ENCODE assay signal across 8 mouse cellular contexts in genomic region chr15:79933052-79933669, GRCm38 (mm10). TPM values are rescaled to one million over a fixed set of nuclear protein-coding genes. Genes with fewer than 3 reads are reported as not detected.
DNase-seq lines count a peak whose midpoint lies in the region; ATAC-seq lines count a peak whose summit lies in the region.

No protein-coding gene starts in this region.

- H3K27ac ChIP-seq in limb, embryonic 15.5 days: no peak overlapping the region

- peak overlapping the region; percentile 93 for H3K4me2 ChIP-seq in limb, embryonic 15.5 days

- H3K9me3 ChIP-seq in erythroblast, embryonic 14.5 days (ENCODE audit: control insufficient read depth, low read length): no peaks in the 10 kb centered on the region; the same call in 1 of the 2 replicates
- no peaks in the 10 kb centered on the region for H3K9me3 ChIP-seq in limb, embryonic 15.5 days

- H3K9ac ChIP-seq in limb, embryonic 15.5 days: no peak overlapping the region

- H3K27me3 ChIP-seq in erythroblast, embryonic 14.5 days (ENCODE audit: control insufficient read depth): peaks cover 79% of the 10 kb centered on the region
- H3K27me3 ChIP-seq in limb, embryonic 15.5 days: peaks cover 33% of the 10 kb centered on the region

- peak; percentile 49 for DNase-seq in thymus, postnatal 4 days
- DNase-seq in thymus, postnatal 25 days: no peak
- DNase-seq in urinary bladder, adult 2 months (ENCODE audit: low spot score): no peak
- DNase-seq in ovary, postnatal 36 days (ENCODE audit: low spot score): no peak
- DNase-seq in cerebellum, postnatal 36 days: no peak

- no peaks in the 10 kb centered on the region for H3K36me3 ChIP-seq in erythroblast, embryonic 14.5 days (ENCODE audit: control insufficient read depth)
- H3K36me3 ChIP-seq in limb, embryonic 15.5 days: no peaks in the 10 kb centered on the region

- H3K4me3 ChIP-seq in erythroblast, embryonic 14.5 days (replicated peaks): peak overlapping the region; percentile 80
- H3K4me3 ChIP-seq in limb, embryonic 15.5 days: peak overlapping the region; percentile 67

- no peak for ATAC-seq in erythroblast, adult 5-6 weeks (replicated peaks; ENCODE audit: low FRiP score, poor library complexity, severe bottlenecking)
- ATAC-seq in limb, embryonic 15.5 days (ENCODE audit: insufficient number of reproducible peaks, low FRiP score, low TSS enrichment, low read depth): no peak

- H3K4me1 ChIP-seq in erythroblast, embryonic 14.5 days (ENCODE audit: control insufficient read depth): peaks cover 38% of the 10 kb centered on the region
- peaks cover 24% of the 10 kb centered on the region for H3K4me1 ChIP-seq in limb, embryonic 15.5 days

- WGBS in limb, embryonic 15.5 days: 4% methylated on average over 22 of the region's 22 CpGs

RNA-seq across cellular contexts. Expression of gene Cbx7, which starts 37.8 kb away (rescaled TPM):
- 0.28 and 0.50 TPM in 2 replicates for polyA plus RNA-seq in erythroblast, embryonic 14.5 days (2012)
- 2.1 and 6.9 TPM in 2 replicates for total RNA-seq in erythroblast, adult 5-6 weeks (2015; ENCODE audit: low replicate concordance)
- 4.5 and 6.4 TPM in 2 replicates for total RNA-seq in erythroblast, adult 5-6 weeks (2017; ENCODE audit: low replicate concordance)
- 2.4 and 2.8 TPM in 2 replicates for polyA plus RNA-seq in limb, embryonic 15.5 days (2015; fragmentation: Nextera tagmentation; extraction: Ambion mirVana)
- polyA plus RNA-seq in urinary bladder, adult 2 months (2012; rRNA removed): 57.3 and 57.6 TPM in 2 replicates

RNA-seq across cellular contexts. Expression of gene Apobec3, which starts 41.7 kb away (rescaled TPM):
- 0.03 and 0.07 TPM in 2 replicates for polyA plus RNA-seq in erythroblast, embryonic 14.5 days (2012)
- total RNA-seq in erythroblast, adult 5-6 weeks (2015; ENCODE audit: low replicate concordance): 79.8 and 80.1 TPM in 2 replicates
- 73.5 and 75.2 TPM in 2 replicates for total RNA-seq in erythroblast, adult 5-6 weeks (2017; ENCODE audit: low replicate concordance)
- 14.7 and 15.3 TPM in 2 replicates for polyA plus RNA-seq in limb, embryonic 15.5 days (2015; fragmentation: Nextera tagmentation; extraction: Ambion mirVana)
- polyA plus RNA-seq in urinary bladder, adult 2 months (2012; rRNA removed): 59.2 and 62.1 TPM in 2 replicates

Comparison
In these comparisons a context has a peak if more than half of its experiments do, and no peak if none do; other contexts are left out.
1. RNA of gene Cbx7, which starts 37.8 kb away (polyA plus RNA-seq): 57.3 to 57.6 TPM in urinary bladder, adult 2 months; 2.4 to 2.8 TPM in limb, embryonic 15.5 days and 0.28 to 0.50 TPM in erythroblast, embryonic 14.5 days; every median in the first group is over 10 times any median in the second.
2. RNA of gene Apobec3, which starts 41.7 kb away (polyA plus RNA-seq): 59.2 to 62.1 TPM in urinary bladder, adult 2 months and 14.7 to 15.3 TPM in limb, embryonic 15.5 days; 0.03 to 0.07 TPM in erythroblast, embryonic 14.5 days; every median in the first group is over 10 times any median in the second.